Mouse (Mus musculus) embryonic fibroblast, embryonic 13.5 days (primary cell): ENCODE measurements around the gene Cracr2b.

Experiments used
- CTCF ChIP-seq: IDR thresholded peaks from 2 replicates; pipeline ENCODE4 v1.5.1; 2011; ENCODE audit warnings: mild to moderate bottlenecking, control low read depth, low read length, moderate library complexity, borderline replicate concordance; ENCODE audit not compliant: insufficient read depth
- POLR2A ChIP-seq: IDR thresholded peaks from 2 replicates; pipeline ENCODE4 v1.6.1; 2011; ENCODE audit warnings: low read depth, mild to moderate bottlenecking, control low read depth, low read length, moderate library complexity

DNA sequence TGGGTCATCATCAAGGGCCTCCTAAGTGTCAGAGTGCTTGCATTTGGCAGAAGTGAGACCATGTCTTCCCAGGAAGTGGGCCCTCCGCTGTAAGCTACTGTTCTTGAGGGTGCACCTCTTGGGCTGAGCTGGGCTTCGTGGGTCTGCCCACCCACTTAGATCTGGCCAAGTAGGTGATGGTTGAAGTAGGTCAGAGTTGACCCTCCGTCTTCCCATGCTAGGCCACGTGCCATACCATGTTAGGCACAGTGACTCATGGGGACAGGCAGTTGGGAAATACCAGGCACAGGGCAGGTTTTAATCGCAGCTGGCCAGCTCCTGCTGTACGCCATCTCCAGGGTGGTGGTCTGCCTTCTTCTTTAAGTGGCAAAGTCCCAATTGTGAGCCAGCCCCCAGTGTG is 4.2 kb upstream of the Cracr2b start:
- TF ChIP-seq CTCF (no peak), POLR2A (no peak)
